Mouse (Mus musculus): ENCODE measurements around the gene Cebpe.

The Cebpe gene

DNA sequence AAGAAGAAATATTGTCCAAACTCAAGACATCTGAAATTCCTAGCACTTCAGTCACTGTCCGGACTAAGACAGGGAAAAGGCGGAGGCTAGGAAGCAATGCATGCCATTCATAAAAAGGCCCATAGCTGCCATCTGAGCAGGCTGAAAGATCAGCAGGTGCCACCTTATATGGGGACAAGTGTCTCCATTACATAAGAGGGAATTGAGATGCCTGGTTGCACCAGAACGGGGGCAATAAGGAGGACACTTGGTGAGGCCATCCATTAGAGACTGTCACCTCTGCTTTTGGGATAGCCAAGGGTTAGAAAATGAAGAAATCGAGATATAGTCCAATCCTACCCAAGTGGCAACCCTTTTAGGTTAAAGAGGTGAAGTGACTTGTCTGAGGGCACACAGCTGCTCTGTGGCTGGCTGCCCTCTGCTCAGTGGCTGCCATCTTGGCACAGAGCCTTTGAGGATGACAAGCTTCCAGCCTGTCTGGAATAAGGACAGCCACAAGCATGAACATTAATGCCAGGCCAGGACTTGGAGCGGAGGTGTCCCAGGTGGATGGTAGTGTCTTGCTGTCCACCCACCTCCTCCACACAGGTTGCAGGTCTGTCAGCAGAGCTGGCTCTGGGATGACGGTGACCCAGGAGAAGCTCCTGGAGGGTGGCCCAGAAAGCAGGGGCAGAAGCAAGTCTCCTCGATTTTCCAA lies 8.8 kb upstream of the Cebpe start:
- no peak for DNase-seq

DNA sequence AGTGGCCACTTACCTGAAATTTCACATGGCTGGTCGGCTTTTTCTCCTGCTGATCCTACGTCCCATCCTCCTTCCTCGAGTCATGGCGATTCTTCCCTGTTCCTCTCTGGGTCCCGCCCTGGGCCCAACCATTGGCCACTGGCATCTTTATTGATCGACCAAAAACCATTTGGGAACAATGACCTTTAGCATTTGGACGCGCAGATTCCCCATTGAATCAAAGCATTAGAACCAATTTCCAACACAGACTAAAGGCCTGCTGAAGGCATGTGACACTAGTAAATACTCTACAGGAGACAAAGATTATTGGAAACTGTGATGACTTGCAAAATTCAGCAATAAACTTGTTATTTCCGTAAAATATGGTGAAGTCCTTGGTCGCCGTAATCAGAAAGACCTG lies 8.1 kb upstream of the Cebpe start:
- no peak for DNase-seq

DNA sequence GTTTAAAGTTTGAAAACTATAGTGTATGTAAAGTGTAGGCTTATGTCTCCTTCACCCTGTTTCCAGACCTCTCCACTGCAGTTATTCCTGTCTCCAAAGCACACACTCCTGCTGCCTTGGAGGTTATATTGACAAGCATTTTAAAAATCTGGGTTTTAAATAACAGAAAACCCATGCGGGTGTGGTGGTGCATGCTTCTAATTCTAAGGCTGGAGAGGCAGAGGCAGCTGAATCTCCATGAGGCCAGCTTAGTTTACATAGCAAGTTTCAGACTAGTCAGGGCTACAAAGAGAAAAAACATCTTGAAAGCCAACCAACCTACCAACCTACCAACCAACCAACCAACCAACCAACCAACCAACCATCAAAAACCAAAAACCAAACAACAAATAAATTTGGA lies 3.4 kb upstream of the Cebpe start:
- no peak for DNase-seq

DNA sequence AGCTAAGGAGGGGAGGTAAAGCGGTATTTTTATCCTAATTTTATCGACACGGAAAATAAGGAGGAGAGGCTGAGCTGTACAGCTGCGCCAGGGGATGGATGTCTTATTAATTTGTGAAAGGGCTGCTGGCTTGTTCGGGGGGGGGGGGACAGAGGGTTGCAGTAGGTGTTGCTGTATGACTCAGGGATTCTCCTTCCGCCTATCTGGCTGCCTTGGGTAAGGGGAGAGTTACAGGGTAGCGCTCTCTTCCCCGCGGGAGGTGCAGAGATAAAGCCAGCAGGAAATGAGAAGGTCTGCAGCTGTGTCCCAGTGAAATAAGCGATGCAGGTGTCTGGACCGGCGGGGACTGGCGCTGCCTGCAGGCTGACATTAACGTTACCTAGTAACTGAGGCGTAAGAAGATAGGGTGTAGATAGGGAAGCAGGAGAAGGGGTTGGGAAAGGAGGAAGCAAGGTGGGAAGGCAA lies 2.7 kb upstream of the Cebpe start:
- peak; percentile 87 for DNase-seq

DNA sequence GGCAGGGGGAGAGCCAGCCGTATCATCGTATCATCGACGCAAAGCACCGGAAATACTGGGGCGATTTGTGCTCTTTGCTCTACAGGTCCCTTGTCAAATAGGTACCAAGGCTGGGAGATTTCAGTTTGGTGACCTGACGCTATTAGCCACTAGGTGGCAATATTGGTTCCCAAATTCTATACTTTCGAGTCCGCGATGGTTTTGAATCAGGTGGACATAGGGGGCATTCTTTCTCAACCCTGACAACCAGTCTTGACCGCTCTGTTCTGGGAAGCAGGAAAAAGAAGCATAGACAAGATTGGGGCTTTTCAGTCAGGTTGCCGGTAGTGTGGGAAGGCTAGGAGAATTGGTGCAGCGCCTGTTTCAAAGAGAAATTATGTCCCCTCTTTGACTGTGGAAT lies 2.1 kb upstream of the Cebpe start:
- DNase-seq: peak; percentile 95

DNA sequence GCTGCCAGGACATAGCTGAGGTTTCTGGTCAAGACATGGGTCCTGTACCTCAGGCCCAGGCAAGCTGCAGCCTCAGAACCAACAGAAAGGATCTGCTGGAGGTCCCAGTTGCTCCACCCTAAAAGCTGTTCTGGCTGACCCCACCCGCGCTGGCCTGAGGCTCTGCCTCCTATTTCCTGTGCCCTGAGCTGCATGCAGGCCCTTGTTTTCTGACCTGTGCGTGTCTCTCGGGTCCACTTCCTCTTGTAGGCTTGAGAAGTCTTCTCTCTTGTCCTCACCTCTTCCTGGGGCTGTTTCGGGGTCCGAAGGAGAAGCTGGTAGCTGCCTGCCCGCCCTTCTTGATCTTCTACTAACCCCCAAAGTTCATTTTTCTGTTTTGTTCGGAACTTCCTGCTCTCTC lies 887 bp upstream of the Cebpe start:
- DNase-seq: peak; percentile 95

DNA sequence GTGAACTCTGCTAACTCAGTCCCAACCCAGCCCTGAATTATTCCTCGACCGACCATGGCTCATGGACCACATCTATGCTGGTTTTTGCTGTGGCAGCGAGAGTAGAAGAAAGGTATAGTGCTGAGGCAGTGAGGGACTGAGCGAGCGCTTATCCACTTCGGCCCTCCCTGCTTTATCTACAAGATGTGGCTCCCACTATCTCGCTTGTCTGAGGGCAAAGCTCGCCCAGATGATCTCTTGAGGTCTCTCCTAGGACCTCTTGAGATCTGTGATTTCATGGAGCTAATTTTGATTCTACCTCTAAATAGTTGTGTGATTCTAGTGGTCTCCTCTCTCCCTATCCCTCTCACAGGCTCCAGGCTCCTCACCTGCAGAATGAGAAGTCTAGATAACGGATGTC lies 2.9 kb downstream of the Cebpe start:
- DNase-seq: no peak

DNA sequence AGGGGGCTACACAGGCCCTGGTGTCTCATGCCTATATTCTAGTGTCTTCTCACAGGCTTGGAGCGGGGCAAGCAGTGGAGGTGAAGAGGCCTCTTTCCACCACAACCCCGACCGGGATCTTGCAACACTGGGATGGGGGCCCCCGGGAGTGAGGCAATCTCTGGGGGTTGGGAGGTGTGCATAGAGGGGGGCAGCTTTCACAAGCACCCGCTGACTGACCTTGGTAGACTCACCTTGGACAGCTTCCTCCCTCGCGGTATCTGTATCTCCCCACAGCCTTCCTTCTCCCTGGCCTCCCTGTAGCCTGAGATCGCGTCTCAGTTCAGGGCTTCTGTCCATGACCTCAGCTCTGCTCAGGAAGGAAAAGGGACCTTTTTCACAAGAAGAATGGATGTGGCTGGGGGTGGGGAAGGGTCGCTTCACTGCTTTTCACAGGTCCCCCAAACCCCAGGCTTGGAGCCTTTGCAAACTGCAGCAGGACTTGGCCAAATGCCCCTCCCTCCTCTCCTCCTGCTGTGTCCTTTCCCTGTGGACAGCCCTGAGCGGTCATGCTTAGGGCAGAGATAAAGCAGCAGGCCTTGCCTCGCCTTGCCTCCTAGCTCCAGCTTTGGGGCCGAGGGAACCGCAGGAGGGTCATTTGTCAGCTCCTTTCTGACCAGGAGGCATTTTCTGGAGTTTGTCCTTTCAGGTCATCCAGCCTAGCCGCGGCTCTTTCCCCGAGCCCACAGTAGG lies 5.2 kb downstream of the Cebpe start:
- DNase-seq: no peak

DNA sequence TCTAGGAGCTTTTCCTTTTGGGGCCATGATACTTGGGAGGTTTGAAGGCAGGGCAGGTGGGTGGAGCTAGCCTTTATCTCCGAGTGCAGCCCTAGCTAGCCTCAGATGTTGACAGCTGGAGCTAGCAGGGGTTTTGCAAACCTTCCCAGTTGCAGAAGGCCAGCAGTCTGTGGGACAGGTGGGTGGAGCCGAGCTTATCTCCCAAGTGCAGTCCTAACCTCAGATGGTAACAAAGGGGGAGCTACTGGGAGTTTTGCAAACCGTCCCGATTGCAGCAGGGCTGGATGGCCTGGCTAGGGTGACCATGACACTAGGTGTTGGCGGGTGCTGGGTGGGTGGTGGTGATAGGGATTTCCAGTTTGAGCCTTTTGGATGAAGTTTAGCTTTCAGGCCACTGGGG lies 6.1 kb downstream of the Cebpe start:
- DNase-seq: no peak

DNA sequence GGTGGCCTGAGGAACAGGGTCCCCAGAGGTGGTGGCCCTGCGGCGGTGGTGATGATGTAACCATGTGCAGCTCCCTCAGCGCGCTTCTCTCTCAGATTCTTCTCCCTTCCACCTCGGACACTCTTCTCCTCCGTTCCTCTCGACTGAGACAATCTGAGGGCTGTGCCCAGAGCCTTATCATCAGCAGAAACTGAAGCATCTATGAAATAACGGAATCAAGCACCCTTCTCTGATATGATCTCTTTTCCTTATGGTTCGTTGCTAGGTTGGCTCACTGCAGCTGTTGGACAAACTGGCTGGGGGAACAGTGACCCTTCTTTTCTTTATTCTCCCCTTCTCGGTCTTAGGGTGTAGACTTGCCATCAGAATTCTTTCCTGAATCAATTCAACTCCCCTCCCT lies 8.8 kb downstream of the Cebpe start:
- no peak for DNase-seq

DNA sequence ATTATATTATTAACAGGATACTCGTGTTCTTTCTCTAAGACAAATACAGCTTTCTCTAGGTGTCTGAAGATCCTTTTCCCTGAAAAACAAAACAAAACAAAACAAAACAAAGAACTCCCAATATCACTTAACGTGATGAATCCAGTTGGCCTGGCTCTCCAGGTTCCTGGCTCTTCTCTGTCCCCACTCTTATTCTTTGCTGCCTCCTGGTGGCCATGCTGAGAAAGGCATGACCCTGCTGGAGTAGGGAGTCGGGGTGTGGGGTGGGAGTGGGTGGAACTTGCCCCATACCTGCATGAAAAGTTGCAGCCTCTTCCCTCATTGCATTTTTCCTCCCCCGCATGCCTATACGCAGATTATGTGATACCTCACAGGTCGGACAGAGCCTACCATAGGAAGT lies 10.7 kb downstream of the Cebpe start:
- peak; percentile 96 for DNase-seq

DNA sequence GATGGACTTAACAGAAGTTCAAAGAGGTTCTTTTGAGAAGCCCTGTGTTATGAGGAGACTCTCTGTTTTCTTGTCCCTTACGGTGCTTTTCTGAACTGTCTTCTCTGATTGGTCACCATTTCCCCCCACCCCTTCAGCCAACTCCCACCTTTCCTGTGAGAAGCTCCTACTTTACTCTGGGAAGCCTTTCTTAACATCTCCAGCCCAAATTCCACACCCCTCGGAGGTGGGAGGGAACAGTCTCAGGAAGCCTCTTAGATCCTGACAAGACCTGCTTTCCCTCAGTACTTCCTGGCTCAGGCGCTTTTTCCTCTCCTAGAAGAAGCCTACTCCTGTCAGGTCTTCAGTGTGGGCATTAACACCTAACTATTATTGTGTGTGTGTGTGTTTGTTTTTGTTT lies 12.4 kb downstream of the Cebpe start:
- no peak for DNase-seq

DNA sequence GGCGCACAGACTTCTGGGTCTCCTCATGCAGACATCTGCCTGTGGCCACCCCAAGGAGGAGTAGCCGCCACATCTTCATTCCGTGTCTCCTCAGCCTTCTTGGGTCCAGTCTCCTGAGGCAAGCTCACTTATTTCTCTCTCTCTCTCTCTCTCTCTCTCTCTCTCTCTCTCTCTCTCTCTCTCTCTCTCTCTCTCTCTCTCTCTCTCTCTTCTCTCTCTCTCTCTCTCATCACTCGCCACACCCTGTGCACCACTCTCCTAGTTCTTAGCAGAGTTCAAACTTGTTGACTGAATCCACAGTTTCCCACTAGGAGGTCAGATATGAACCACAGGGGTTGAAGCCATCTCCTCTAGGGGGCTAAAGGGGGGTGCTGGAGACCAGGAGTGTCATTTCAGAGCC lies 13.2 kb downstream of the Cebpe start, which contains the start of gene Gm29776:
TSS of gene Gm29776 (minus strand) at position 101 of the 400 bp plus-strand sequence.
- no peak for DNase-seq

DNA sequence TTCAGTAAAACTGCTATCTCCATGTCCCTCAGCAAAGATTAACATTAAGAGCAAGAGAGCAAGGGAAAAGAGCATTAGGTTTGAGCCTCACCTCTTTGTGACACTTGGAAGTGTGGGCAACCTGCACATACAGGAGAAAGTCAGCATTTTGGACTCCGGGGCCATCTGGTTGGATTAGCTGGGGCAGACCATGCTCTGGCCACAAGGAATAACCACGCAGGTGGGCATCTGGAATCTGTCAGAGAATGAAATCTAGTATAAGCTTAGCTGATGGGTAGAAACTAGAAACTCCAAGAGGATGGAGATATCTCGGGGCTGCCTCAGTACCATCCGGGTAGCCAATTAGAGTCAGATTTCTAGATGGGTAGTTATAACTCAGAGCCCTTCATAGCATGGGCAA lies 15.2 kb downstream of the Cebpe start:
- no peak for DNase-seq

DNA sequence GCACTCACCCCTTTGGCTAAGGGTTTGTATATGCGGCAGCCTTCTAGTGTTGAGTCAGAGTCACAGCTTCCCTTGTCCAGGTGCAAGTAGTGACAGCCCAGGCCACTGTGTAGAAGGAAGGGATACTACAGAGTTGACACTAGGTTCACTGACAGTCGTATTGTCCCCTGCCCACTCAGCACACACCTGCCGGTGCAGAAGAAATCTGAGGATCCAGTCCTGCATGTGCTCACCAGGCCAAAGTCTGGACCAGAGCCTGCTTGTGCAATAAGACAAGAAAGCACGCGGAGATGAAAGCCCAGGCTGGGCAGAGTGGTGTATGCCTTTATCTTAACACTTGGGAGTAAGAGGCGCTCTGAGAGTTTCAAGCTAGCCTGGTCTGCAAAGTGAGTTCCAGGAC lies 16.9 kb downstream of the Cebpe start:
- DNase-seq: no peak

DNA sequence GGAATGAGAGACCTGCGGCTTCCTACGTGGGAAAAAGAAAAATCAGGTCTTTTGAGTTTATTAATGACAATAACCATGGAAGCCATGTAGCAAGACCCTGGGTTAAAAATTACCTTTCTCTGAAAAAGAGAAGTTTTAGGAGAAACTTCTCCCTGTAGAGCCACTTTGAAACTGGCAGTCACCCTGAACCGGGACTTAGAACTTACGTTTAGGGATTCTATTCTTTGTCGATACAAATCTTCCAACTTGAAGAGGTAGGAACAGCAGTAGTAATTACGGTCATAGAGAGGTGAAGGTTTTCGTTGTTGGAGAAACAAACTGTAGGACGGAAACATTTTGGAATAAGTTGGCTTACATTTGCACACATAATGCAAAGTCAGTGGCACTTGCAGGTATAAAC lies 24.7 kb downstream of the Cebpe start:
- no peak for DNase-seq

DNA sequence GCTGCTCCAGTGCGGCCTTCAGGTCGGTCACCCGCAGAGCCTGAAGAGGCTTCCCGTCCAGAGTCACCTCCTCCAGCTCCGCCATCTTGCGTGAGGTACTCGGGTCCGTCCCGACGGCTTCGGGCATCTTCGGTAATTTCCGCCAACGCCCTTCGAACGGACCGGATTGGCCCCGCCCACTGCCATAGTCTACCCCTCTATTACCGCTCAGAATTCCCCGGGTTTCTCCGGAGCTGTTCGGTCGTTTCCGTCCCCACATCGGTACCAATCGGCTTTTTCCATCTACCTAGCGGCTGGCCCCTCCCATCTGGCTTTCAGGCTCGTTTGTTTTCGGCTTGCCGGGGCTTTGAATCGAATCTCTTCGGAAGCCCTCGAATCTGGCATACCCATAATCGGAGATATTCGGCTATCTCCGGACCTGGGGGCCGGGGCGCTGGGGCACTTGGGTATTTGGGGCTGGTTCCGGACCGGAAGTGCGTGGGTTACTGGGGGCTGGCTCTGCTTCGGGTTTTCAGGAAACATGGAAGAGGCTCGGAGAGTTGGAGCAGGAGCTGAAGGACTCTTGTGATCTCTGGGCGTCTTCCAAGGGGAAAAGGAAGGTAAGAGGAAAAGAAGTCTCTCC lies 25.3 kb downstream of the Cebpe start, which contains the start of gene Acin1:
TSS of gene Acin1 (minus strand) at position 410 of the 622 bp plus-strand sequence.
- peak; percentile 100 for DNase-seq

DNA sequence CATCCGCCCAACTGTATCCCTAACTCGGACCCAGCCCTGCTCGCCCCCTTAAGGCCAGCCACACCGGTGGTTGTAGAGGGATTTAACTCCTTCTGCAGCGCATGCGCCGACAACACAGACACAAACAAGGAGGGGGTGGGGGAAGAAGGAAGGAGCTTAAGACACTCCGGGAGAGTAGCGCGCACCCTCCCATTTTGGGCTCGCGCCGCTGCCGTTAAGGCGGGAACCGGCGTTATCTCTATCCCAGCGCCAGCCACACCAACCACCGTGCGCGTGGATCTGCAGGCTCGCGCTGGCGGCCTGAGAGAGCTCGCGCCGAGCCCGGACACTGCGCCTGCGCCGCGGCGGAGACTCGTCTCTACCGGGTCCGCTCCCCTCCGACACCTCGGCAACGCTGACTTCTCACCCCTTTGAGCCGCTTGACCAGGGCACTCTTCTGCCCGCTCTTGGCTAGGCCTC lies 25.9 kb downstream of the Cebpe start, which contains the start of gene 1700123O20Rik:
TSS of gene 1700123O20Rik (plus strand) at position 154 of the 459 bp plus-strand sequence.
- DNase-seq: peak; percentile 99

DNA sequence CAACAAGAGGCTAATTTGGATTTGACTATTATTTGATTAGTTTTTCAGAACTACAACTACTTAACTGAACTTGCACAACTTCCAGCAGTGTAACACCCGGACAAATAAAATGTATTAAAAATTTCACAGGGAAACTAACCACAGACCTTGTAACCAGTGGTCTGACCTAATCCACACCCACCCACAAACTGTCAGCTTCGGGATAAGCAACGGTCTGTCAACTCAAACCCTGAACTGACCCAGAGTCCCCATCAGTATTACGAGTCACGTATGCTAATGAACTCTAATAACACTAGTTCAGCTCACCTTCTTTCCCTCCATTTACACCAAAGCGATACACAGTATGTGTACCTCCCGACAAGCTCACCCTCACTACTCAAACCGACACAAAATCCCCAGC lies 26.5 kb downstream of the Cebpe start:
- DNase-seq: no peak

DNA sequence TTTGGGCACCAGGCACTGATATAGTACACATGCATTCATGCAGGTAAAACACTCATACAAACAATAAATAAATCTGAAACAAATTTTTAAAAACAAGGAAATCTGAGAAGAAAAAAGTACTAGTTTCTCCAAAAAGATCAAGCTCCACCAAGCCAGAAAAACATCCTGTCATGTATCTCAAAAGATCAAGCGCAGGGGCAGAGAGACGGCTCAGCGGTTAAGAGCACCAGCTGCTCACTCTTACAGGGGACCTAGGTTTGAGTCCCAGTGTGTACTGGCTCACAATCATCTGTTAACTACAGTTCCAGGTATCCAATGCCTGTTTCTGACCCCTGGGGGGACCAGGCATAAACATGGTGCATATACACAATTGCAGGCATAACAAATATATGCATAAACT lies 29.6 kb downstream of the Cebpe start:
- DNase-seq: no peak

DNA sequence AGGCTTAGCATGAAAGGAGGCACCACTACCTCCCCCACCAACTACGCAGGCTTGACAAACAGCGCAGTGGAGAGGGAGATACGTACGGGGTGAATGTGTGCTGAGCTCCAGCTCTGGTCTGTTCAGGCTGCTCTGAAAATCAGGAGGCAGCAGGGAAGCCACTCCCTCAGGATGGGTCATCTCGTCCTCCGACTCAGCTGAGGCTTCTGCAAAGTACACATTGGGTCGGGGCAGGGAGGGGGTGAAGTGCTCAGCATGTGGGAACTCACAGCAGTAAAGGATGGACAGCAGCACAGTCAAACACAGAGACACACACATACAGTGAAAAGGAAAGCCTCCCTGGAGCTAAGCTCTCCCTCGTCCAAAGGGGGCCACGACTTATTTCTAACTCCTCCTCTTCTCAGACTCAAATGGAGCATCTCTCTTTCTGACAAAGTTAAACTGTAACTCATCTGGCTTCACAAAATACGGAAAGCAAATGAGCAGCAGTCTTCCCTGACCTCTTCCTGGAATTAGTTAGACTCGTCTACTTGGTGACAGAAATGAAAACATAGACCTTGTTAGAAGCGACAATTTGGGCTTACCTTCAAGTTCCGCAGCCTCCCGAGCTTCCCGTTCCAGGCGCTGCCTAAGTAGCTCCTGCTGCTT lies 33.2 kb downstream of the Cebpe start:
- DNase-seq: no peak

DNA sequence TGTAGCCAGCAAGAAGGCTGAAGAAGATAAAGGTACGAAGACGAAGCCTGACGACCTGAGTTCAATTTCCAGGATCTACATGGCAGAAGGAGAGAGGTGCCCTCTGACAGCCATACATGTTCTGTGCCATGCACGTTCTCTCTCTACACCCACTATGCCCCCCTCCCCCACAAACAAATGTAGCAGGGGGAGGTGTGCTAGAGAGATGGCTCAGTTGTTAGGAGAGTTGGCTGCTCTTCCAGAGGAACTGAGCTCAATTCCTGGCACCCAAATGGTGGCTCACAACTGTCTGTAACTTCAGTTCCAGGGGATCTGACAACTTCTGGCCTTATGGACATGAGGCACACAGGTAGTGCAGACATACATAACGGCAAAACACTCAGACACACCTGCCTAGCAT lies 35.7 kb downstream of the Cebpe start:
- DNase-seq: no peak

DNA sequence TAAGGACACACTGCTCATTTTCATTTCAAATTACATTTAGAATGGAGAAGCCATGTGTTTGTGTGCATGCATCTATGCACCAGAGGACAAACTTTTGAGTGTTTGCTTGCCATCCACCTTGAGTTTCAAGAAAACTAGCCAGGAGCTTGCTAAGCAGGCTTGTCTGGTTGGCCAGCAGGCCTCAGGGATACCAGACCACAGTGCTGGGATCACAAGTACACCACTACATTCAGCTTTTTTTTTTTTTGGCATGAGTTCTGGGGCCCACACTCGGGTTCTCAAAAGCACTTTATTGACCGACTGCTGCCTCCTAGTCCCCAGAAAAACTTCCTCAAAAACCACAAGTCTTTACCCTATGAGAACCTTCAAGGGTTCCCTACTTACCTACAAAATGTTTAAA lies 37.7 kb downstream of the Cebpe start:
- DNase-seq: no peak
